Mouse (Mus musculus) spleen, postnatal 10 days (tissue): ENCODE data around the gene 1110008P14Rik.

Source experiments
- DNase-seq, 2 experiments: peaks; one replicate each; pipeline ENCODE4 v3.0.0; 2021 to 2022; ENCODE audit warnings: low spot score in 2 of 2

The 1110008P14Rik gene

GRCm38 (mm10) chr2:32408429-32409424 lies 27.0 kb upstream of the 1110008P14Rik start:
- DNase-seq: no peak

GRCm38 (mm10) chr2:32407144-32407824 lies 25.5 kb upstream of the 1110008P14Rik start:
- no peak for DNase-seq

DNA sequence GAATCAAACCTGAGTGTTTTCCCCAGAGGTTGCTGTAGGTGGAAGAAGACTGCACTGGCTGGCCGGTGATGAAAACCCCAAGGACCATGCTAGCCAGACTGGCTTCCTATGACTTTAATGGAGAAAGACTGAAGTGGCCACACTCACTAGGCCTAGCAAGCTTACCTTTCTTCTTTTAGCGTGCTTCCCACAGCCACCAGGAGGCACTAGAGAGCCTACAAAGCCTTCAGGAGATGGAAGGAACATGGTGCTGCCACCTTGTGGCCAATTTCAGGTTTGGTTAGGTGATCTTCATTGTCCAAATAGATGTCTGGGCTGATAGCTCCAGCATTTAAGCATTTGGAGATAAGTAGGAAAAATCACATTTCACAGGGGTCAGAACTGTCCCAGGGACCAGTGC lies 22.9 kb upstream of the 1110008P14Rik start:
- DNase-seq: peak; percentile 94 to 97

GRCm38 (mm10) chr2:32396695-32397094 lies 15.0 kb upstream of the 1110008P14Rik start:
- no peak for DNase-seq

DNA sequence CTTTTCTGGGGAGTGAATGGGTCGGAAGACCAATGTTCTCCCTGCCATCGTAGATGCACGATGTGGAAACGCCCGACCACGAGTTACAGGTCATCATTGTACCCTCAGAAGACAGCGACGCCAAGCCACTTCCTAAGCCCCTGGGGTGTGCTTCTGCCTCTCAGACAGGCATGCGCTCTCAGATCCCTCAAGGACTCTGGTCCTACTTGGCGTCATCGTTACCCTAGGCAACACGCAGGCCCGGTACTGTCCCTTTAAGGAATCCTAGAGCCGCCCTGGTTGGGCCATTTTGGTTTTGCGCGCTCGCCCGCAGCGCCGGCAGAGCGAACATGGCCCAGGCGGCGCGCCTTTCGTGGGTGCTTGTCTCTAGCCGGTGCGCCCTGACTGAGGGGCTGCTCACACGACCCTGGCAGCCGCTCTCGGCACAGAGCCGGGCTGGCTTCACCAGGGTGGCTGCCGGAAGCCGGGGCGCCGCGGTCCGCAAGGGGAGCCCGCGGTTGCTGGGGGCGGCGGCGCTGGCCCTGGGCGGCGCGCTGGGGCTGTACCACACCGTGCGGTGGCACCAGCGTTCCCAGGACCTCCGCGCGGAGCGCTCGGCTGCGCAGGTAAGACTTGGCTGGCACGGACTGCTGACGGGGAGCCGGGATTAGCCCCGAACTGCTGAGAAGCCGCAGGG lies 14.3 kb upstream of the 1110008P14Rik start:
- peak; percentile 72 to 88 for DNase-seq

DNA sequence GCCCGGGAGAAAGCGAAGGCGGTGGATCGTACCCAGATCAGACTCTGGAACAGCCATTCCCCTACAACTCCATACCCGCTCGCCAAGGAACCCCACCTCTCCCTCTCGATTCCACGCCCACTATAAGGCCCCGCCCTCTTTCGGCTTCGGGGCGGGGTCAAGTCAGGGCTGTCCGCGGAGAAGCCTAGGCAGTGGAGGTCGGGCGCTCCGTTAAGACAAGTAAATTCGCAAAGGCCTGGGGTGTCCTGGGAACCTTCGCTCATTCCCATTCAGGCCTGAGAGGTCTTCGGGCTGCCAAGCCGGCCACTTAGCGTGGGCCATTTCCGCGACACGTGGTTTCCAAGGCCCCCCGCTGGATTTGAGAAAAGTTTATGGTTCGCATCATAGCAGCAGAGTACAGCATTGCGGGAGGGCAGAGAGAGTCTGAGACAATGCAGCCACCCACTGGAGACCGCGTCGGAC lies 13.8 kb upstream of the 1110008P14Rik start, which contains the start of gene Ptges2:
Ptges2 (plus strand) TSS at position 413 of the 462 bp plus-strand sequence.
- peak; percentile 94 to 95 for DNase-seq

DNA sequence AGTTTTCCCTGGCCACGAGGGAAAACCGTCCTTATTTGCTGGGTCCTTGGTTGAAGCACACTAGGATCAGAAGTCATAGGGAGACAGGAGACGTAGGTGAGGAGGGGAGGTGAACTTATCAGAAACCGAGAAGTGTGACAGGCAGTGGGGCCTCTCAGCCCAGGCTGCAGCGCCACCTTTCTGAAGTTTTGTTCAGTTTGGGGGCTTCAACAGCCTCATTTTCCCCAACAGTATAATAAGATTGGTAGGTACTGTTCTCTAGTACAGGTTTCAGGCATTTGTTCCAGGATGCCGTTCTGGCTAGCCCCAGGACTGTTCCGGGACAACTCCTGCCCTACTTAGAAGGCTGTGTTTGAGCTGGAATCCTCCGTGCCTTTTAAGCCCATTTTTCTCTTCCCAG lies 13.2 kb upstream of the 1110008P14Rik start:
- DNase-seq: peak in 1 of 2 experiments; percentile 66

DNA sequence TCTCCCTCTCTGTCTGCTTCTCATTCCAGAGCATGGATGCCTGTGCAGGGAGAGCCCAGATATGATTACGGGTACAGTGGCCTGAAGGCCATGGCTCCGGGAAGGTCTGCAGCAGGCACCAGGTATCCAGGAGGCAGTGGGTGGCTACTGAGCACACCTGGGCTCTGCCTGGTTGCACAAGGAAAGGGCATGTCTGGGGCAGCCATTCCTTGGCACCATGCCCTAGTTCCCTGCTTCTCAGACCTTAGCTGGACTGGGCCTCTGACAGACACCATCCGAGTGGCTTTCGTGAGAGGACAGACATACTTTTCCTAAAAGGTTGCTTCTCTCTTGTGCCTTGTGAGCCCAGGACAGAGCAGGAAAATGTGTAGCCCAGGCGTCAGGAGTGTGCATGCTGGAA lies 10.3 kb upstream of the 1110008P14Rik start:
- DNase-seq: no peak

- no peak for DNase-seq
Measured at GRCm38 (mm10) chr2:32390871-32391270, 9.1 kb upstream of the 1110008P14Rik start.

DNA sequence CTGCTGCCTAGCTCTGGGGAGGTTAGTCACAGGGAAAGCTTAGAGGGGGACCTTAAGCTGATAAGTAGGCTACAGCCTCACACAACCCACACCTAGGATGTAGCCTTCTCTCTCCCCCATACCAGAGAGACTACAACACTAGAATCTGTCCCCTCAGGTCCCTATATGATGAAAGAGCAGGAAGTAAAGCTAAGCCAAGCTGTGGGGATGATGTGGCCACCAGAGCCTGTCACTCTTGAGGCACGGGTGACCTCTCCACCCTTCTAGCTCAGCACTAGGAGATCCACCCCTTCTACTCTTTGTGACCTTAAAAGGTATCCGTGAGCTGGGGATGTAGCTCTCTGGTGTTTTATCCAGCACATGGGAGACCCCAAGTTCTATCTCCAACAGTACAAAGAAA lies 7.4 kb upstream of the 1110008P14Rik start:
- DNase-seq: no peak

GRCm38 (mm10) chr2:32387706-32388490 lies 6.2 kb upstream of the 1110008P14Rik start, which contains the start of gene Lcn2:
TSS of gene Lcn2 (minus strand) at chr2:32388252.
- no peak for DNase-seq

DNA sequence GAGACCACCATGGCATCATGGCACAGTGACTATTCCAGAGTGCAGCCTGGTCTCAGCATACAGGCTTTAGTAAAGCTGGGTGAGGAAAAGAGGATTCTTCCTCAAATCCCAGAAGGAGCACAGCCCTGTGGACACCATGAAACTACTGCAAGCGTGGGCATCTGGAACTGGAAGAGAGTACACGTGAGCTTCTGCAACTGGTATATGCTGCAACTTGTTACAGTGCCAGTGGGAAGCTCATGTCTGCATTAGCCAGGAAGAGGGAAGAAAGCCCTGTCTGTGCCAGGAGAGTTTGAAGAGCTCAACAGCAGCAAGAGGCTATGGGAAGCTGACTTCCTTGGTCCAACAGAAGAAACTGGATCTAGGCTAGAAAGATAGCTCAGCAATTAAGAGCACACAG lies 951 bp upstream of the 1110008P14Rik start:
- DNase-seq: no peak

DNA sequence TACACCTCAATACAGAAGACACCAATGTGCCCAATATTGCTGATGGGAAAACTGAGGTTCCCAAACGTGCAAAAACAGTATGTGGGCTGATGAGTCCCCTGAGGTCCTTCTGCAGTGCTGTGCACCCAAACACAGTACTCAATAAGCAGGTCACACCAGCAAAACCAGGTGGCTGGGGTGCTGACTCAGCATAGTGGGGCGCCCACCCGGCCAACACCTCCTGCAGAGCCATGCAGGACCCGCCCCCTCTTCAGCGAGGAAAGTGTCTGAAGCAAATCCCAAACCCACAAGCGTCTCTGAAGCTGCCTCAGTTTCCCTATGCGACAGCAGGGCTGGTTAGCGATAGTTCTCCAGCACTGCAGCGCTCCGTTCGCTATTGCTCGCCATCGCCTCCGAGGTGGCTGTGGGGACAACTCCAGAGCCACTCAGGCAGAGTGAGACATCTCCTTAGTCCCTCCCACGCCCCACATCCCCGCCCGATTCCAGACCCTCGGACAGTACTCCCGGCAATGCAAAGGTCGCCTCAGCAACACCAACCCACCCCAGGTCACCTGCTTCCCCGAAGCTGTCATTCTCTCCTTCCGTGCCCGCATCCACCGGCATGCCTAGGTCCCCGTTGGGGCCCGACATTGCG lies 480 bp downstream of the 1110008P14Rik start:
- DNase-seq: no peak

DNA sequence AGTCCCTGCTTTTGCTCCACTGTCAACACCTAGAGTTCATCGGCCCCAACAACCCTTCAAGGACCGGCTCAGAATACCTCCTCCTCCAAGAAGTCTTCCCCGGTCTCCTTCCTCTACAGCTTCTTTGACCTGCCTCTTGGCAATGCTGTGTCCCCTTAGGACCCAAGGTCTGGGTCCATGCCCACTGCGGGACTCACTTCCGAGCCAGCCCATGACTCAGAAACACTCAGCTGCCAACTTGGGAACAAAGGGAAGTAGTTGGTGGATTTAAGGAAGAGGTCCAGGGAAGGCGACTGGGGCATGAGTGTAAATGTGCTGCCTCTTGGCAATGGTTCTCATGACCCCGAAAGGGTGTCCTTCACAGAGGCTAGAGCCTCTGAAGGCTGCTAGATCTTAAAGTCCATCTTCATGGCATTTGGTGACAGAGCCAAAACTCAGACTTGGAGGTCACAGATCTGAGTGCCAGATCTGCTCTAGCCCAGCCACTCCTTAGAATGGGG lies 1.7 kb downstream of the 1110008P14Rik start:
- no peak for DNase-seq

GRCm38 (mm10) chr2:32376963-32377362 lies 4.8 kb downstream of the 1110008P14Rik start:
- DNase-seq: no peak

DNA sequence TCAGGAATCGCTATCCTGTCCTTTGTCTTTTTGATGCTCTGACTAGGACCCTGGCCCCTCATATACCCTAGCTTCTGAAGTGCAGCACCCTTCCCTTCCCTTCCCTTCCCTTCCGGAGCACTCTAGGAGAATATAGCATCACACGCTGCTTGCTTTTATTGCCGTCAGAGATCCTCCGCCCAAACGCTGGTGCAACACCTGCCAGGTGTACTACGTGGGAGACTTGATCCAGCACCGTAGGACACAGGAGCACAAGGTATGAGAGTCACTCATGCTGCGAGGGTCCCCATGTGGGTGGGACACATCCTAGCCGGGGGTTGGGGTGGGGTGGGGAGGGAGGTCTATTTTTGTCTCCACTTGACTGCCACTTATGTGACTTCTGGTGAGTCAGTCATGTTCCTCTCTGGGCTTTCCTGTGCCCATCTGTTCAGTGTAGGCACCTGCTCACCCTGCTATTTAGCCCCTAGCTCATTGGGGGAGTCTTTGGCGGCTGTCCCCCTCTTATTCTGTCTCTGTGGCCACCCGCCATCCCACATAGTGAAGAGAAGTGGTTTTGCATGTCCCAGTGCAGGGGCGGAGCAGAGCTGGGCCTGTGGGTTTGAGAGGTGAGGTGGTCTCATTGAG lies 6.3 kb downstream of the 1110008P14Rik start:
- DNase-seq: no peak

DNA sequence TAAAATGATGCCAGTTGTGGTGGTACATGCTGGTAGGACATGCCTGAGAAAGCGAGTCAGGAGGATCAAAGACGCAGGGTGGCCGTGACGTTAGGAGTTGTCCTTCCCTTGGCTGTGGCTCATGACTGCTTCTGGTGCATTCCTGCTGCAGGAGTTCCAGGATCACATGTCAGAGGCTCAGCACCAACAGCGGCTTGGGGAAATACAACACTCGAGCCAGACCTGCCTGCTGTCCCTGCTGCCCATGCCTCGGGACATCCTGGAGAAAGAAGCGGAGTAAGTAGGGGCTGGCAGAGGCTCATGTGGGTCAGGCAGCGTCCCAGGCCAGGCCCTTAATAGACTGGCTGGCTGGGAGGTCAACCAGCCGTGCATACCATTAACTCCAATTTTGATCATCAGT lies 7.5 kb downstream of the 1110008P14Rik start:
- no peak for DNase-seq

GRCm38 (mm10) chr2:32367315-32367714 lies 14.4 kb downstream of the 1110008P14Rik start:
- no peak for DNase-seq

DNA sequence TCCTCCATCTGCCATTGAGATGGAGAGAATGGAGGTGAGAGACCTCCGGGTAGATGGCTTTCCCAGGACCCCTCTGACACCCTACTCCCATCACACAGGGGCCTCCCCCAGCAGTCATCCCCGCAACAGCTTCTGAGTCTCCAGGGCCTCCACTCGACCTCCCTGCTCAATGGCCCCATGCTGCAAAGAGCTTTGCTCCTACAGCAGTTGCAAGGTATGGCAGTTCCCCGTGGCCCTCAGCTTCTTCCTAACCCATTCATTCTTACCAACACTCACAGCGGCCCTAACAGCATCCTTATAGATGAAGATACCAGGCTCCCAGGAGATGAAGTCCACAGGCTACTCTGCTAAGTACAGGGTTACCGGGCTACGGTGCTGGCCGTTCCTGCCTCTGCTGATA lies 17.6 kb downstream of the 1110008P14Rik start:
- DNase-seq: no peak
